Mouse (Mus musculus) bone marrow macrophage, adult 2 months (primary cell): ENCODE data around the gene Zbtb8a.

Experiments used
- CTCF ChIP-seq: IDR thresholded peaks from 2 replicates; pipeline ENCODE4 v1.5.1; 2012; ENCODE audit warnings: low read depth, mild to moderate bottlenecking, low read length, moderate library complexity
- POLR2A ChIP-seq: IDR thresholded peaks from 2 replicates; pipeline ENCODE4 v1.6.1; 2012; ENCODE audit warnings: mild to moderate bottlenecking, low read depth, low read length, borderline replicate concordance

- TF ChIP-seq CTCF (no peak), POLR2A (no peak)
Observed at GRCm38 (mm10) chr4:129307936-129308335, 70.0 kb downstream of the Zbtb8a start.
